Mouse (Mus musculus): ENCODE results near the gene Zbtb24. TPM values are rescaled to one million over a fixed set of nuclear protein-coding genes. Genes with fewer than 3 reads are reported as not detected.

Gene Zbtb24
- polyA plus RNA-seq, 1 experiment = 23.0 TPM

DNA sequence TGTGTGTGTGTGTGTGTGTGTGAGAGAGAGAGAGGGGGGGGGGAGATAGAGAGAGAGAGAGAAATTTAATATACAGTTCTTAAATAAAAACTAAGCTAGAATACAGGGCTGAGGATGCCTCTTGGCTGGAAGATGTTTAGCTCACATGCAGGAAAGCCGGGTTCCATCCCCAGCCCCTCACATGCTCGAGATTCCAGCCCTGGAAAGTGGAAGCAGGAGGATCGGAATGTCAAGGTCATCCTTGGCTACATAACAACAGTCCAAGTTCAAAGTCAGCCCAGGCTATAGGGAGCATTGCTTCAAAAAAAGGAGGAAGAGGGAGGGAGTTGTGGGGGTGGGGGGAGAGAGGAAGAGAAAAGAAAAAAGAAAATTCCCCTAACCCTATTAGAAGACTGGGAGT, 15.0 kb upstream of the Zbtb24 start:
- no peak for TF ChIP-seq POLR2A (IDR thresholded peaks at IDR 0.05; ENCODE audit: borderline replicate concordance, extremely low read depth, insufficient read depth, insufficient read length, poor library complexity, severe bottlenecking)
- no peak for TF ChIP-seq CTCF (IDR thresholded peaks at IDR 0.05; ENCODE audit: borderline replicate concordance, extremely low read depth, insufficient read depth, insufficient read length)
- no peak for DNase-seq (ENCODE audit: low read depth)

DNA sequence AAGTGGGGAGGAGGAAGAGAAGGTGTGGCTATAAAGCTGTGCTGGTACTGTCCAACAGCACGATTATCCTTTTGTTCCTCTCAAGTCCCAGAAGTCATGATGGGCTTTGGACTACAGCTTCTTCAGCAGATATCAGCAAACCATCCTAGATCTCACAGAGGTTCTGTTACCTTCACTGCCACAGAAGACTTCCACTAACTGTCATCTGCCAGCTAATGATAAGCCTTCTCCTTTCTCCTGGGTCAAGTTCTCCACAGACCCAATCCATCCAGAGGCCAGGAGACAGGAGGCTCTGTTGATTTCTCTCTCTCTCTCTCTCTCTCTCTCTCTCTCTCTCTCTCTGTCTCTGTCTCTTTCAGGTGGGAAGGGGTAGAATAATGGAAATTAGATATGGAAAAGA, 2.0 kb upstream of the Zbtb24 start:
- TF ChIP-seq CTCF (IDR thresholded peaks at IDR 0.05; ENCODE audit: borderline replicate concordance, extremely low read depth, insufficient read depth, insufficient read length) (no peak), POLR2A (IDR thresholded peaks at IDR 0.05; ENCODE audit: borderline replicate concordance, extremely low read depth, insufficient read depth, insufficient read length, poor library complexity, severe bottlenecking) (no peak)
- DNase-seq (ENCODE audit: low read depth) = no peak

DNA sequence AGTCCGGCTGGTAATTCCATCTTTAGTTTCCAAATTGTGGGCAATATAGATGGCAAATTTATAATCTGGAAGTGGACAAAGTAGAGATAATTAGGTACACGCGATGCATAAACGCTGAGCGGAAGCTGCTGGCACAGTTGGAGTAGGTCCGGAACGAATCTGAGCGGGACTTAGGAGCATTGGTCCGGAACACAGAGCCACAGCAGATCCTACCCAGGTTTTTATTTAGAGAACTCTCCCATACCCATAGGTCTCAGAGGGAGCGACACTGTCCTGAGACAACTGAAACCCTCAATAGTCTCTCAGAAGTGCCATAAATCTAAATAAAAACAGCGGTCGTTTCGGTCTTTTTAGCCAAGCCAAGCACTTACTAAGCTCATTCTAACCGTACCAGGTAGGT, 499 bp upstream of the Zbtb24 start:
- TF ChIP-seq POLR2A (IDR thresholded peaks at IDR 0.05; ENCODE audit: borderline replicate concordance, extremely low read depth, insufficient read depth, insufficient read length, poor library complexity, severe bottlenecking) (no peak), CTCF (IDR thresholded peaks at IDR 0.05; ENCODE audit: borderline replicate concordance, extremely low read depth, insufficient read depth, insufficient read length) (no peak)
- peak; percentile 60 for DNase-seq (ENCODE audit: low read depth)

DNA sequence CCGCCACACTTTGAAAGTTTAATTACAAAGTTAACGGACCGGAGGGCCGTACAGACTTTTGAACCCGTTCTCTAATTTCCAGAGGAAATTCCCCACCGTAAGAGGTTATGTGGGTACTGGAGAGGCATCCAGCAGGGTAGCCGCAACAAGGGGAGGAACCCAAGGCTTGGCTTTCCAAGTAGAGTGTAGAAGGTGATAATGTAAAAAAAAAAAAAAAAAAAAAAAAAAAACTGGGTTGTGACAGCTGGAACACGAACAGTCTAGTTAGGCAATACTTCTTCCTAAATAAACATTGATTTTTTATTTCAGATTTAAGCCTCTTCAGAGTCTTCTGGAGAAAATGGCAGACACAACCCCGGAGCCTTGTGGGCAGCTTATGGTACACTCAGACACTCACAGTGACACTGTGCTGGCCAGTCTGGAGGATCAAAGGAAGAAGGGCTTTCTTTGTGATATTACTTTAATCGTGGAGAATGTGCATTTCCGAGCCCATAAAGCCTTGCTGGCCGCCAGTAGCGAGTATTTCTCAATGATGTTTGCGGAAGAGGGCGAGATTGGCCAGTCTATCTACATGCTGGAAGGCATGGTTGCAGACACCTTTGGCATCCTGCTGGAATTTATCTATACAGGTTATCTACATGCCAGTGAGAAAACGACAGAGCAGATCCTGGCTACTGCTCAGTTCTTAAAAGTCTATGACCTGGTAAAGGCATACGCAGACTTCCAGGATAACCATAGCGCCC, 768 bp downstream of the Zbtb24 start:
- DNase-seq (ENCODE audit: low read depth) = no peak
- TF ChIP-seq POLR2A (IDR thresholded peaks at IDR 0.05; ENCODE audit: borderline replicate concordance, extremely low read depth, insufficient read depth, insufficient read length, poor library complexity, severe bottlenecking) (no peak), CTCF (IDR thresholded peaks at IDR 0.05; ENCODE audit: borderline replicate concordance, extremely low read depth, insufficient read depth, insufficient read length) (no peak)

DNA sequence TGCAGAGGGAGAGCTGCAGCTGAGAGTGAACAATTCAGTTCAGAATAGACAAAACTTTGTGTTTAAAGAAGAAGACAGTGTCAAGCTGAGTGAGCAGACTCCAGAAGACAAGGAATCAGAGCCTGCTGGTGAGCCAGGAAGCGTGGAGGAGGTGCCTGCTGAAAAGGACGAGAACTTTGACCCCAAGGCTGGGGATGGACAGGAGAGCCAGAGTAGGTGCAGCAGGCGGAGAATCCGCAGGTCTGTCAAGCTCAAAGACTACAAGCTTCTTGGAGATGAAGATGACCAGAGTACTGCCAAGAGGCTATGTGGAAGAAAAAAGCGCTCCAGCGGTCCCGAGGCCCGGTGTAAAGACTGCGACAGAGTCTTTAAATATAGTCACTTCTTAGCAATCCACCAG, 1.5 kb downstream of the Zbtb24 start:
- TF ChIP-seq CTCF (IDR thresholded peaks at IDR 0.05; ENCODE audit: borderline replicate concordance, extremely low read depth, insufficient read depth, insufficient read length) (no peak), POLR2A (IDR thresholded peaks at IDR 0.05; ENCODE audit: borderline replicate concordance, extremely low read depth, insufficient read depth, insufficient read length, poor library complexity, severe bottlenecking) (no peak)
- no peak for DNase-seq (ENCODE audit: low read depth)

DNA sequence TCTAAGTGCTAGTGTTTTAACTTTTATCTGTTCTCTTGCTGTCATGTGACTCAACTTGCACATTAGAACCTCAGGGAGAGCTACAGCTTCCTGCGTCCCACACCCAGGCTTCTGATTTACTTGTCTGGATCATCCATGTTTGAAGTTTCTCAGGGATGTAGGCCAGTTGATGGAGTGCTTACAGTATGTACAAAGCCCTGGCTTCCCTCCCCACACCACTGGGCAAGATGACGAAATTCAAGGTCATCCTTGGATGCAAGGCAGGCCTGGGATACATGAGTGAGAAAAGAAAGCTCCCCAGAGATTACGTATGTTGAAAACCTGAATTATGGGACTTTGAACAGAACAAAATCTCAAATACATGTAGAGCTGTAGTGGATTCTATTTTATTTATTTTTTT, 2.6 kb downstream of the Zbtb24 start:
- DNase-seq (ENCODE audit: low read depth) = no peak
- TF ChIP-seq CTCF (IDR thresholded peaks at IDR 0.05; ENCODE audit: borderline replicate concordance, extremely low read depth, insufficient read depth, insufficient read length) (no peak), POLR2A (IDR thresholded peaks at IDR 0.05; ENCODE audit: borderline replicate concordance, extremely low read depth, insufficient read depth, insufficient read length, poor library complexity, severe bottlenecking) (no peak)

DNA sequence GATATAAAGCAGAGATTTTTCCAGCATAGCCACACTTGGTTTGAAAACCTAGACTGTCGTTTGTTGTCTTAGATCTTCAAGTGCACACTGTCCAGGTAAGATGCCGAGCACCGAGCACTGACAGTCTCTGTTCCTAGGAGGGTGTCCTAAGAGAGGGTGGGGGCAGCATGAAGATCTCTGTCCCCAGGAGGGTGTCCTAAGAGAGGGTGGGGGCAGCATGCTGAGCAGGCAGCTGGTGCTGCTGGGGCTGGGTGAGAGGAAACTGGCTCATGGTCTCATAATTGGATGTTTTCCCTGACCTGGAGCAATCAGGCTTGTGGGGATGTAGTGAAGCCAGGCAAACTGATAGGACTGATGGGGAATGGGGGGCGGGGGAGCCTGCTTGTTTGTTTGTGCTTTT, 9.8 kb downstream of the Zbtb24 start:
- no peak for TF ChIP-seq CTCF (IDR thresholded peaks at IDR 0.05; ENCODE audit: borderline replicate concordance, extremely low read depth, insufficient read depth, insufficient read length)
- no peak for DNase-seq (ENCODE audit: low read depth)

DNA sequence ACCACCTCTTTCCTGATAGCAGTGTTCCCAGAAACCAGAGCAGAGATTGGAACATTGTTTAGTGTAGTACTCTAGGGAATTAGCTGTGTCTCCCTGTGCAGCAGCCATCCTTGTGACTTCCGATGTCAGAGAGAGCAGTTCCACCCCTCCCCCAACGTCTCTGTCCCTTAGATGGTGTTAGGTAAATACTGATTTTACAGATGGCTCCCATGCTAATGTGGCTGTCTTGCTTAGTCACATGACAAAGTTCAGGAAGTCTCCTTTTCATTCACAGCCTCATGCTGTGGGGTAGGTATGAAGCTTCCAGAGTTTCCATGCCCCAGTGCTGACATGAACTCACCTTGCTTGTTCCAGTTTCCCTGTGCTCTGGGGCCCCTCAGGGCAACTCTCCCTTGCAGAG, 10.3 kb downstream of the Zbtb24 start:
- no peak for TF ChIP-seq CTCF (IDR thresholded peaks at IDR 0.05; ENCODE audit: borderline replicate concordance, extremely low read depth, insufficient read depth, insufficient read length)
- TF ChIP-seq POLR2A (IDR thresholded peaks at IDR 0.05; ENCODE audit: borderline replicate concordance, extremely low read depth, insufficient read depth, insufficient read length, poor library complexity, severe bottlenecking) = no peak
- DNase-seq (ENCODE audit: low read depth) = peak; percentile 33

DNA sequence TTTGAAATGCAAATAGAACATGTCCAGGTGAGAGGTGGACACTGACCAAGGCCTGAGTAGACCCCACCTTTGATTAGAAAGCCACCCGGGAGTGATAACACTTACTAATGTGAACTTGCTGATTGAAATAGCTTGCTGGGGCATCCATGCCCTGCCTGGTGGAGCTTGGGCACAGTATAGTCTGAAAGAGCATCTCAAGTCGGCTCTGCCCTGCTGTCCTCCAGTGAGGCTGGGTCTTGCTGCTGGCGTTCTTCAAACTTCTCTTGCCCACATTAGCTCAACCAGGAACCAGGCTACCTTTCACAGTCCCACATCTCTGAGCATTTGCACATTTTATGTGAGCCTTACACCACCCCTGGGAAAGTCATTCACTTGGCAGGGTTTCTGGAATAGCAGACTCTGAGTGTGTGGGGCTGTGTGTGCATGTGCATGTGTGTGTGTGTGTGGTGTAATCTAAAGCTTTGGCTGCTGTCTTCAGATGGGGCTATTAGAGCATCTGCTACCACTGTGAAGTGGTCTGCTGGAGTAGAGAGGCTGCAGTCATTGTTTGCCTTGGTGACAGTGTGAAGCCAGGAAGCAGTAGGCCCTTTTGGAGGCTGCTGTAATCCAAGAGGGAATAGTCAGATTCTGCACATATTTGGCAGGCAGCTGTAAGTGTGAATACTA, 11.0 kb downstream of the Zbtb24 start:
- TF ChIP-seq POLR2A (IDR thresholded peaks at IDR 0.05; ENCODE audit: borderline replicate concordance, extremely low read depth, insufficient read depth, insufficient read length, poor library complexity, severe bottlenecking) = no peak
- TF ChIP-seq CTCF (IDR thresholded peaks at IDR 0.05; ENCODE audit: borderline replicate concordance, extremely low read depth, insufficient read depth, insufficient read length) = no peak
- no peak for DNase-seq (ENCODE audit: low read depth)

DNA sequence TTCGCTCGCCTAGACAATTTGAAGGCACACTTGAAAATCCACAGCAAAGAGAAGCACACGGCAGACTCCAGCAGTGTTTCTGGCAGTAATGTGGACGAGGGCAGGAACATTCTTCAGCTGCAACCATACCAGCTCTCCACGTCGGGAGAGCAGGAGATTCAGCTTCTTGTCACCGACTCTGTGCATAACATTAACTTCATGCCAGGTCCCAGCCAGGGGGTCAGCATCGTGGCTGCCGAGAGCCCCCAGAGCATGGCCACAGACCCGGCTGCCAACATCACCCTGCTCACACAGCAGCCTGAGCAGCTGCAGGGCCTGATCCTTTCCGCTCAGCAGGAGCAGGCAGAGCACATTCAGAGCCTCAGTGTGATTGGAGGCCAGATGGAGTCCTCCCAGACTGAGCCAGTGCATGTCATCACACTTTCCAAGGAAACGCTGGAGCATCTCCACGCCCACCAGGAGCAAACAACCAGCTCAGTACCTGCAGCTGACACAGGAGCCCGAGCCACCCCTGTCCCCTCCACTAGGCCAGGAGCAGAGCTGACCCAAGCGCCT, 14.3 kb downstream of the Zbtb24 start:
- DNase-seq (ENCODE audit: low read depth) = no peak
- TF ChIP-seq POLR2A (IDR thresholded peaks at IDR 0.05; ENCODE audit: borderline replicate concordance, extremely low read depth, insufficient read depth, insufficient read length, poor library complexity, severe bottlenecking) (no peak), CTCF (IDR thresholded peaks at IDR 0.05; ENCODE audit: borderline replicate concordance, extremely low read depth, insufficient read depth, insufficient read length) (no peak)

DNA sequence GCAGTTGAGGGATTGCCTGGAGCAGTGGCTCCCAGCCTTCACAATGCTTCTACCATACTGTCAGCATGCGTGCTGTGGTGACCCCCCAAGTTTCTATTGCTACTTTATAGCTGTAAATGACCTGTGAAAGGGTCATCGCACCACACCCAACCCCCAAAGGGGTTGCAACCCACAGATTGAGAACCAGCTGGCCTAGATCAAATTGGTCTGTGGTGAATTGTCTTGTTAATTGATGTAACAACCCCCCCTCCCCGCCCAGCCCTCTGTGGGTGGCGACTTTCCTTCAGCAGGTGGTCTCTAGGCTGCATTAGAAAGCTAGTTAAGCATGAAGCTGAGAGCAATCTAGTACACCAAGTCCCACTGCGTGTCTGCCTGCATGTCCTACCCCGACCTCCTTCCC, 17.1 kb downstream of the Zbtb24 start:
- TF ChIP-seq POLR2A (IDR thresholded peaks at IDR 0.05; ENCODE audit: borderline replicate concordance, extremely low read depth, insufficient read depth, insufficient read length, poor library complexity, severe bottlenecking) = no peak
- no peak for TF ChIP-seq CTCF (IDR thresholded peaks at IDR 0.05; ENCODE audit: borderline replicate concordance, extremely low read depth, insufficient read depth, insufficient read length)
- DNase-seq (ENCODE audit: low read depth) = no peak

DNA sequence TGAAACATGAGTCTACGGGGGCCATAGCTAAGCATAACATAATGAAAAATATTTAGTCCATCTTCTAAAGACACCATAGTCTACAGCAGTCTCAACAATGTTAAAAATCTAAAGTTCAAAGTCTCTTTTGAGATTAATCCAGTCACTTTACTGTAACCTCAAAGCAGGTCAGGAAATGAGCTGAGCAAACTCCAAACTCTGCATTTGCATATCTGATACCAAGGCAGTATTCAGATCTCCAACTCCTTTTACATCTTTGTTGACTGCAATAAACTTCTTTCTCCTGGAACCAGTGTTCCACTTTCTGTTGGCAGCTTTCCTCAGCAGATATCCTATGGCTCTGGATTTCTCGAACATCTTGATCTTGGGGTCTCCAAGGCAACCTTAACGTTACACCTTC, 20.5 kb downstream of the Zbtb24 start:
- TF ChIP-seq POLR2A (IDR thresholded peaks at IDR 0.05; ENCODE audit: borderline replicate concordance, extremely low read depth, insufficient read depth, insufficient read length, poor library complexity, severe bottlenecking) = no peak
- no peak for TF ChIP-seq CTCF (IDR thresholded peaks at IDR 0.05; ENCODE audit: borderline replicate concordance, extremely low read depth, insufficient read depth, insufficient read length)
- DNase-seq (ENCODE audit: low read depth) = no peak
